Mouse (Mus musculus): ENCODE measurements around the gene Frmd6. TPM values are rescaled to one million over a fixed set of nuclear protein-coding genes. Genes with fewer than 3 reads are reported as not detected.

The Frmd6 gene
- total and polyA plus RNA-seq, 2 experiments from 2014 or later, result 5.9 to 7.2 TPM

DNA sequence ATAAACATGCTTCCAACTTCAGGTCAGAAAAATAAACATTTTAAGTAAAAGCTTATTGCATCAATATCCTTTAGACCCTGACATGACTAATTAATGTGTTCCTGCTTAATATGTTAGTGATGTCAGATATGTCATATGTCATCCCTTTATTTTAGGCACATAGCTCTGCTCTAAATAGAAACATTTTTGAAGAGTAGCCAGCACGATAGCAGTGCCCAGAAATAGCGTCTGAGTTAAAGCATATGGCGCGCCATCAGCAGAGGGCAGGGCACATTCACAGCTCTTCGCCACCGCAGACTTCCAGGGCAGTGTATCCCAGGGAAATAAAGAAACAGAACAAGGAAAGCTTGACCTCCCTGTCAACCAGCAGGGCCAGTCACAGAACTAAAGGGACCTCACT is 13.1 kb upstream of the Frmd6 start:
- Histone ChIP-seq H3K4me2 (ENCODE audit: low read depth, low read length, poor library complexity, severe bottlenecking) (no peak overlapping the region), H3K36me3 (ENCODE audit: insufficient read depth, low read length) (no peaks in the 10 kb centered on the region), H3K4me3 (ENCODE audit: low read depth, low read length) (no peak overlapping the region), H3K9me3 (ENCODE audit: low read length) (no peaks in the 10 kb centered on the region), H3K27ac (ENCODE audit: low read depth, low read length) (no peak overlapping the region), H3K27me3 (ENCODE audit: insufficient read depth, low read length) (no peaks in the 10 kb centered on the region), H3K9ac (replicated peaks; ENCODE audit: low read length, poor library complexity, severe bottlenecking) (no peak overlapping the region), H3K4me1 (ENCODE audit: insufficient read depth, low read length) (no peaks in the 10 kb centered on the region)
- 76% methylated on average over 6 of the region's 6 CpGs for WGBS
- no peak for DNase-seq (ENCODE audit: low spot score)
- no peak for ATAC-seq (ENCODE audit: low FRiP score)
- no peak for TF ChIP-seq CTCF (IDR thresholded peaks at IDR 0.05)

GRCm38 (mm10) chr12:70812822-70813465 is 12.4 kb upstream of the Frmd6 start:
- no peaks in the 10 kb centered on the region for H3K27me3 ChIP-seq (ENCODE audit: insufficient read depth, low read length)
- no peaks in the 10 kb centered on the region for H3K9me3 ChIP-seq (ENCODE audit: low read length)
- H3K36me3 ChIP-seq (ENCODE audit: insufficient read depth, low read length), result no peaks in the 10 kb centered on the region
- no peak overlapping the region for H3K9ac ChIP-seq (replicated peaks; ENCODE audit: low read length, poor library complexity, severe bottlenecking)
- no peaks in the 10 kb centered on the region for H3K4me1 ChIP-seq (ENCODE audit: insufficient read depth, low read length)
- WGBS, result 28% methylated on average over 3 of the region's 3 CpGs
- no peak overlapping the region for H3K4me2 ChIP-seq (ENCODE audit: low read depth, low read length, poor library complexity, severe bottlenecking)
- no peak for DNase-seq (ENCODE audit: low spot score)
- no peak for ATAC-seq (ENCODE audit: low FRiP score)
- no peak overlapping the region for H3K4me3 ChIP-seq (ENCODE audit: low read depth, low read length)
- H3K27ac ChIP-seq (ENCODE audit: low read depth, low read length), result no peak overlapping the region
- no peak for TF ChIP-seq CTCF (IDR thresholded peaks at IDR 0.05)

DNA sequence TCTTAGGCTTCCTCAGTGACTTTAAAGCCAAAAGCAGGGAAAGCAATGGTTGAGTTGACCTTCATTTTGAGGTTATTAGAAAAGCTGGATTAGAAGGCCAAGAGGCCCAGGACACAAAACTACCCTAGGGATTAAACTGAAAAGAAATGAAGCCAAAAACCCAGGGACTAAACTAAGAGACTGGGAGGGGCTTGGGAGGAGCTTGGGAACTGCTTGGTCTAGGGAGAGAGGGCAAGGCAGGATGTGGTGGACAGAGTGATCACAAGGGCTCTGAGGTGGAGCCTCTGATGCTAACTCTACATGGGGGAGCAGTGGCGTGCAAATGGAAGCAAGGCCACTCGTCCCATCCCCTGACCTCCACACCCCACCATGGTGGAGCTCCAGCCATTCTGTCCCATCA is 8.6 kb upstream of the Frmd6 start:
- H3K27me3 ChIP-seq (ENCODE audit: insufficient read depth, low read length), result no peaks in the 10 kb centered on the region
- H3K9me3 ChIP-seq (ENCODE audit: low read length), result no peaks in the 10 kb centered on the region
- no peak overlapping the region for H3K27ac ChIP-seq (ENCODE audit: low read depth, low read length)
- DNase-seq (ENCODE audit: low spot score) (no peak), ATAC-seq (ENCODE audit: low FRiP score) (no peak)
- no peak overlapping the region for H3K4me3 ChIP-seq (ENCODE audit: low read depth, low read length)
- no peak overlapping the region for H3K4me2 ChIP-seq (ENCODE audit: low read depth, low read length, poor library complexity, severe bottlenecking)
- no peaks in the 10 kb centered on the region for H3K36me3 ChIP-seq (ENCODE audit: insufficient read depth, low read length)
- no peak for TF ChIP-seq CTCF (IDR thresholded peaks at IDR 0.05)
- no peaks in the 10 kb centered on the region for H3K4me1 ChIP-seq (ENCODE audit: insufficient read depth, low read length)
- H3K9ac ChIP-seq (replicated peaks; ENCODE audit: low read length, poor library complexity, severe bottlenecking), result no peak overlapping the region
- WGBS, result 62% methylated on average over 2 of the region's 2 CpGs

DNA sequence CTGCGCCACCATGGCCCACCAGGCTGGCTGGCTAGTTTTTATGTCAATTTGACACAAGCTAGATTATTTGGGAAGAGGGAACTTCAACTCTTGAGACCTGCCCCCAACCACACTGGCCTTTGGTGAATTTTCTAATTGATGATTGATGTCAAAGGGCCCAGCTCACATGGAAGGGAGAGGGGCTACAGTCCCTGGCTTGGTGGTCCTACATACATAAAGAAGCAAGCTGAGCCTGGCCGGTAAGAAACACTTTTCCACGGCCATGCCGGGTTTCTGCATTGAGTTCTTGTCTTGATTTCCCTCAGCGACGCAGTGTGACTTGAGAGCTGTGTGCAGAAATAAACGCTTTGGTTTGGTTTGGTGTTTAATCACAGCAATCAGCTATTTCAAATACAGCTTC is 1.3 kb upstream of the Frmd6 start:
- H3K27me3 ChIP-seq (ENCODE audit: insufficient read depth, low read length), result no peaks in the 10 kb centered on the region
- no peak for TF ChIP-seq CTCF (IDR thresholded peaks at IDR 0.05)
- WGBS, result 45% methylated on average over 7 of the region's 7 CpGs
- H3K27ac ChIP-seq (ENCODE audit: low read depth, low read length), result peak overlapping the region; percentile 88; the same call in 1 of the 2 replicates
- no peaks in the 10 kb centered on the region for H3K36me3 ChIP-seq (ENCODE audit: insufficient read depth, low read length)
- H3K9me3 ChIP-seq (ENCODE audit: low read length), result no peaks in the 10 kb centered on the region
- no peak overlapping the region for H3K9ac ChIP-seq (replicated peaks; ENCODE audit: low read length, poor library complexity, severe bottlenecking)
- no peaks in the 10 kb centered on the region; the same call in 1 of the 2 replicates for H3K4me1 ChIP-seq (ENCODE audit: insufficient read depth, low read length)
- ATAC-seq (ENCODE audit: low FRiP score) (no peak), DNase-seq (ENCODE audit: low spot score) (no peak)
- peak overlapping the region; percentile 73; the same call in 1 of the 2 replicates for H3K4me3 ChIP-seq (ENCODE audit: low read depth, low read length)
- H3K4me2 ChIP-seq (ENCODE audit: low read depth, low read length, poor library complexity, severe bottlenecking), result peak overlapping the region; percentile 66

- Histone ChIP-seq H3K4me1 (ENCODE audit: insufficient read depth, low read length) (no peaks in the 10 kb centered on the region; the same call in 1 of the 2 replicates), H3K27me3 (ENCODE audit: insufficient read depth, low read length) (no peaks in the 10 kb centered on the region), H3K36me3 (ENCODE audit: insufficient read depth, low read length) (no peaks in the 10 kb centered on the region), H3K9me3 (ENCODE audit: low read length) (no peaks in the 10 kb centered on the region), H3K4me3 (ENCODE audit: low read depth, low read length) (peak overlapping the region; percentile 73), H3K9ac (replicated peaks; ENCODE audit: low read length, poor library complexity, severe bottlenecking) (peak overlapping the region; percentile 69), H3K27ac (ENCODE audit: low read depth, low read length) (peak overlapping the region; percentile 88), H3K4me2 (ENCODE audit: low read depth, low read length, poor library complexity, severe bottlenecking) (peak overlapping the region; percentile 66)
- DNase-seq (ENCODE audit: low spot score), result peak; percentile 39
- 0% methylated on average over 41 of the region's 55 CpGs for WGBS
- peak; percentile 54 for ATAC-seq (ENCODE audit: low FRiP score)
- TF ChIP-seq CTCF (IDR thresholded peaks at IDR 0.05), result no peak
Measured at GRCm38 (mm10) chr12:70825651-70826317, 470 bp downstream of the Frmd6 start.
